Mouse (Mus musculus) erythroblast, adult 5-6 weeks (primary cell): ENCODE data around the gene Rnf217. TPM values are rescaled to one million over a fixed set of nuclear protein-coding genes. Genes with fewer than 3 reads are reported as not detected.

ENCODE experiments used
- ATAC-seq: replicated peaks from 2 replicates; pipeline ENCODE4 v1.8.0; 2016; ENCODE audit warnings: moderate number of reproducible peaks, mild to moderate bottlenecking, moderate TSS enrichment, inconsistent platforms; ENCODE audit not compliant: poor library complexity, low FRiP score, severe bottlenecking
- total RNA-seq, 2 experiments: library from RNA; stranded (forward) in 1 of 2; stranded (reverse) in 1 of 2; fragments of 150-400 nt in 1 of 2; fragments of 200-764, 138-1000 nt in 1 of 2; gene quantifications; 2 replicates each; pipeline versions ENCODE4 v1.2.3 to v1.2.4; 2015 to 2017; ENCODE audit warnings: low replicate concordance in 2 of 2

The Rnf217 gene
- total RNA-seq, 2 experiments from 2014 or later = under 0.01 TPM; not detected in 1

DNA sequence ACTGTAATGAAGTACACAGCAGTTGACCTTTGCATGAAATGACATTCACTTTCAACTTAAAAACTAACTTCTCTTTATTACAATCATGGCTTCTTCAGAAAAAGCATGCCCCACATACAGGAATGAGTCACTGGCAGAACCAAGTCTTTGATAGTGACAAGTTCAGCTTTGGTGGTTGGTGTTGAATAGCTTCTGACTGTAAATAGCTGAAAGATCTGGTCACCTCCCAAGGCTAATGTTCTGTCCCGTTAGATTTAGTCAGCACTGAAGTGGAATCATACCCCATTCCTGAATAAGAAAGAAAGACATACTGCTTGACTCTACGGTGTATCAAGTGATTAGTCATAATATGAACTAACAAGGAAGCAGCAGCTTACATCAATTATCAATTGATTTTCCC is 51.7 kb downstream of the Rnf217 start:
- ATAC-seq = no peak

GRCm38 (mm10) chr10:31555433-31555960 is 53.5 kb downstream of the Rnf217 start:
- no peak for ATAC-seq

GRCm38 (mm10) chr10:31553302-31553701 is 55.7 kb downstream of the Rnf217 start:
- no peak for ATAC-seq

- ATAC-seq = no peak
These were observed 57.1 kb downstream of the Rnf217 start for GRCm38 (mm10) chr10:31551850-31552249.

DNA sequence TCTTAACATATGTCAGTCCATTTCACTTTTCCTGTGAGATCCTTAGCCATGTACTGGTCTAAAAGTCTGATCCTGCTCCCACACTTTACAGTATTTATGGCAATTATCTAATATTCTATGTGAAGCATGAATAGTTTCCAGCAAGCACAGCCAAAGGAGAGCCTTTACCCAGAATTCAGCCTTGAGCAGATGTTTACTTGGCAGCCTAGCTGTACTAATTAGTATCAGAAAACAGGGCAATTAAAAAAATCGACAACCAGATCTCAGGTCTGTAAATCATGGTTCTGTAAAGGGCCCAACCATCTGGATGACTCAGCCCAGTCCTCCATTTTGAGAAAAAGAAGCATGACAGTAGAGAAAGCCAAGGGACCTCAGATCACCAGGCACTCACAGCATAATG is 57.6 kb downstream of the Rnf217 start:
- no peak for ATAC-seq

- no peak for ATAC-seq
These were observed 61.8 kb downstream of the Rnf217 start for GRCm38 (mm10) chr10:31547156-31547555.

DNA sequence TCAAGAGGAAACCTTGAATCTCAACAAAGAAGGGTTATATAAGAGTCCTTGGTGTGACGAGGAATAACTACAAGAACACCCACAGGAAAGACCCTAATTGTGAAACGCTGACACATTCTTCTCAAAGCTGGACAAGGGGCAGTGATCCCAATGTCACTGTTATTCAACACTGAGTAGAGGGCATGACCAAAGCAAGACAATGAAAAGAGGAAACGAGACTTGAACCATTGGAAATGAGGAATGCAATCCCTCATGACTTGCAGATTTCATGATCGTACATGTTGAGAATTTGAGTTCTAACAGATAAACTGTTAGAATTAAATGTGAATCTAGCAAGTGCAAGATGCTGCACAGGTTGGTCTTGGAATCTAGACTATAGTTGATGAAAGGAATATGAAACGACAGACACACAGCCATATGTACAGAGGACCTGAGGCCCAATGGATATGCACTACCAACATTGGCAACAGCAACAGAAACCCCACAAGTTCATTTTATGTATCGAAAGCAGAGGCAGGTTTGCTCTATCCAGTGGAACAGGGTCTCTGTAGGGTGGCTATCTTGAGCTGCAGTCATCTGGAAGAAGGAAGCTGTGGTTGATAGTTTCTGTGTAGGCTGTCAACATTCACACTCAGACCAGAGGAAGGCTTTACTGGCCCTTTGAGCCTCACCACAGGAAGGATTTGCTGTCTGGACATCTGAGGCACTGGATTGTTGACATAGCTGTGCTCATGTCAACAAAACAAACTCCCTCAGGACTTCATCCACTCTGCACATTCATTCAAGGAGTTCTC is 64.6 kb downstream of the Rnf217 start:
- ATAC-seq = no peak

DNA sequence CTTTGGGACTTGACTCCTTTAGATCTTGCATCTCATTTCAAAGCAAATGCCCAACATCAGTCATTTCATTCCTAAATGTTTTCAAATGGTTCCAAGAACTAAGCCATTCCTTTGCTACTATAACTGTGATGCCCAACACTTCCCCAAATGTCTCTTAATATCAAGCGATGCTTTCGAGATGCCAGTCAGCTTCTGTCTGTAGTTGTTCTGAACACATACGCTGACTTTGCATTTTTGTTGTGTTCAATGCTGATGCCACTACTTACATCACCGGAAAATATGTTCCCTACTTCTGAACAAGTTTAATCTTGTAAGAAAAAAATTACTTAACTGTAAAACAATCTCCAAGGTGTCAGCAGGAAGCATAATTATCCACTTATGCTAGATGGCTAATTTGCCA is 68.5 kb downstream of the Rnf217 start:
- ATAC-seq = no peak

GRCm38 (mm10) chr10:31539351-31539750 is 69.6 kb downstream of the Rnf217 start:
- no peak for ATAC-seq

DNA sequence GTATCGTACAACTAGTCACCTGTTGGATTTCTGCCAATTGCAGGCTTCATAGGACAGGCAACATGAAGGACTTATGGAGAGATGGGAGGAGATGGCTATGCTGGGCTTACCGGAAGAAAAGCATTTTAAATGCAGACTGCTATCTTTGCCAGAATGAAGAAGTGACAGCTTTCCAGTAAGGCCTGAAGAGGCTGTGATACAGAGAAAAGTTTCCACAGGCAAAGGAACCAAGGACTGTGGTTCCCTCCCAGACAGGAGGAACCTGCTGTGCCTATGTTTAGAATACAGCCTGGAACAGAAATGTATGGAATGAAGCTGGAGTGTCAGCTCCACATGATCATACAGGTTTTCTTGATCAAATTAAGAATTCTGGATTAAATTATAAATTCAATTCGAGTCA is 70.3 kb downstream of the Rnf217 start:
- ATAC-seq = no peak

GRCm38 (mm10) chr10:31538243-31538642 is 70.7 kb downstream of the Rnf217 start:
- no peak for ATAC-seq

- no peak for ATAC-seq
These were observed 71.8 kb downstream of the Rnf217 start for GRCm38 (mm10) chr10:31537213-31537612.

- ATAC-seq = no peak
These were observed 73.9 kb downstream of the Rnf217 start for GRCm38 (mm10) chr10:31535046-31535445.

GRCm38 (mm10) chr10:31533270-31533826 is 75.6 kb downstream of the Rnf217 start:
- ATAC-seq = no peak

- ATAC-seq = no peak
These were observed 76.2 kb downstream of the Rnf217 start for GRCm38 (mm10) chr10:31532782-31533181.

GRCm38 (mm10) chr10:31528297-31528984 is 80.5 kb downstream of the Rnf217 start:
- no peak for ATAC-seq

DNA sequence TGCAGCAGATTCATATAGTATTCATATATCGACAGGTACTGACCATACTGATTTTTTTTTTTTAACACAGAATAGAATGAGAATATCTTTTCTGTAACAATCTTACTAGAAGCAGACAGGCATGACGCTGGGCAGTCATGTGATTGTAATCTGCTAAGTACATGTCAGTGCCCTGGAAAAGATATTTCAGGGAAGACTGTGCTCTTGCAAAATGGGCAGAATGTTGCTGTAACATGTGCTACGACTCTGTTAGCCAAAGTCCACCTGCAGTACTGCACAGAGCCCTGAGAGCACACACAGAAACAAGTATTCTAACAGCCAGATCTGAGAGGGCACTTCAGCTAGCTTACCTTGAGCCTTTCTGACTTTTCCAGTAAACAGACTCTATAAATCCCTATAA is 83.3 kb downstream of the Rnf217 start:
- no peak for ATAC-seq

DNA sequence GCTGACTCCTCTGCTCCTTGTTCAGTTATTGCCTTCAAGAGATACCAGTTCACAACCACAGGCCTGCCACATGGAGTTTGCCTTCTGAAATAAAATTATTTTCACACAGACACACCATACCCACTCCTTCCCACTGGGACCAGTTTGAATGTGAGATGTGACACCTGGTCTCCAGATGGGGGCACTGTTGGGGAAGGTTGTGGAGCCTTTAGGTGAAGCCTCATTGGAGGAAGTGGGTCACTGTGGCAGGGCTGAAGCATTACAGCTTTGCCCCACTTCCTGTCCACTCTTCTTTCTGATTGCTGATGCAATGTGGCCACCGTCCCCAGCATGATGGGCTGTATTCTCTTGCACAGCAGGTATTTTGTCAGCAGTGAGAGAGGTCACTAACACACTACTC is 89.6 kb downstream of the Rnf217 start:
- ATAC-seq = no peak

- ATAC-seq = no peak
These were observed 90.8 kb downstream of the Rnf217 start for GRCm38 (mm10) chr10:31518210-31518609.

DNA sequence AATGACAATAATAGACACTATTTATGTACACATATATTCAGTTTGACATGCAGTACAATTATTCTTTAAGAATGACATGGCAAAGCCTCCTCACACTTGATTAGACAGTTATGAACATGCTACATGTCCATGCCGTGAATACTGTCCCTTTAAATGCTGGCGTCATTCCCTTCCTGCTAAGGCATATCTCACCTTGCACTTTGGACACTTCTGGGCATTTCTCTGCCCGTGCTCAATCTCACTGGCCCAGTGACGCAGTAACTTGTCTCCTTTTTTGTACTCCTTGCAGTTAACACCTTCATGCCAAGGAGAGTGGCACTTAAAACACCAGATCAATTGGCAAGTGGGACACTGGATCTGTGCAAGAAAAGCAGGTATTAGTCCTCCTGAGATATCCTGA is 91.8 kb downstream of the Rnf217 start:
- ATAC-seq = no peak

GRCm38 (mm10) chr10:31515897-31516296 is 93.1 kb downstream of the Rnf217 start:
- ATAC-seq = no peak
